Mouse (Mus musculus): ENCODE measurements around the gene Rcor1.

DNA sequence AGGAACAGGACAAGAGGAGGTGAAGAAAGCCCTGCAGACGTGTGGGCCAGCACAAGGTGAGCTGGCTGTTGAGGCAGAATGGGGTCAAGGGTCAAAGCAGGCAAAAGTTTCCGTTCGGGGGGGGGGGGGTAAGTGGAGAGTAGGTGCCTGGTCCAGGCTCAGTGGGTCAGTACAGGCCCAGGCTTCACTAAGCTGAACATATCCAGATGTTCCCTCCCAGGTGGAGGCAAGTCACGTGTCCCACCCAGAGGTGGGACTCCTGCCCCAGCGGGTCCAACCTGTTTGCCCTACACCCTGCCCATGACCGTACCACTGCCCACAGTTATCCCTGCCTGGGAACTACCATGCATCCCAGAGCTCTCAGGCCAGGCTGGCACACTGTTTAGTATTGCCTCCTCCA is 33.3 kb upstream of the Rcor1 start:
- TF ChIP-seq ZC3H11A (IDR thresholded peaks at IDR 0.05; ENCODE audit: borderline replicate concordance, low read depth, low read length) (no peak), CHD2 (IDR thresholded peaks at IDR 0.05; ENCODE audit: low read depth, low read length) (no peak)

Measured in ES-E14 (cell line).